Mouse (Mus musculus) ES-E14 (cell line): Measurements from ENCODE around the gene Afg3l1. TPM values are rescaled to one million over a fixed set of nuclear protein-coding genes. Genes with fewer than 3 reads are reported as not detected.
"Not testable (repeated sequence)": the region's sequence is repeated elsewhere in the genome, so short reads cannot be mapped to it uniquely, and the experiment has no call there.

ENCODE experiments used
- DNase-seq: peaks from one replicate; pipeline ENCODE4 v3.0.0-alpha.2; 2013; ENCODE audit warnings: low read depth, low spot score
- H3K27ac ChIP-seq: 2 replicates; pipeline ENCODE4 v1.5.1; 2012; ENCODE audit warnings: low read depth, mild to moderate bottlenecking, low read length, moderate library complexity, mixed read lengths; ENCODE audit not compliant: poor library complexity, insufficient read depth, severe bottlenecking
- H3K36me3 ChIP-seq: 2 replicates; pipeline ENCODE4 v1.6.1; 2012; ENCODE audit warnings: mild to moderate bottlenecking, low read length, moderate library complexity, mixed read lengths; ENCODE audit not compliant: control insufficient read depth, poor library complexity, insufficient read depth, severe bottlenecking
- H3K4me1 ChIP-seq, 2 experiments: fragments of 150-350 bp in 1 of 2; sonication (generic) in 1 of 2; 2 replicates each; pipeline ENCODE4 v1.6.1; 2012; ENCODE audit warnings: low read length in 2 of 2, mild to moderate bottlenecking in 1 of 2, mixed read lengths in 1 of 2; ENCODE audit not compliant: control insufficient read depth in 2 of 2, insufficient read depth in 2 of 2, poor library complexity in 1 of 2
- H3K4me3 ChIP-seq, 2 experiments: fragments of 150-350 bp in 1 of 2; sonication (generic) in 1 of 2; 2 replicates each; pipeline ENCODE4 v1.5.1; 2012; ENCODE audit warnings: low read length in 2 of 2, low read depth in 1 of 2, mild to moderate bottlenecking in 1 of 2, mixed read lengths in 1 of 2; ENCODE audit not compliant: insufficient read depth in 1 of 2, poor library complexity in 1 of 2, severe bottlenecking in 1 of 2
- H3K9ac ChIP-seq: 2 replicates; pipeline ENCODE4 v1.6.1; 2012; ENCODE audit warnings: low read depth, mild to moderate bottlenecking, low read length, mixed read lengths; ENCODE audit not compliant: poor library complexity, insufficient read depth, severe bottlenecking
- H3K9me3 ChIP-seq: fragments of 150-350 bp; sonication (generic); 2 replicates; pipeline ENCODE4 v1.6.1; 2012; ENCODE audit warnings: low read depth, mild to moderate bottlenecking, low read length; ENCODE audit not compliant: control insufficient read depth, insufficient read depth
- CHD2 ChIP-seq: IDR thresholded peaks from 2 replicates; pipeline ENCODE4 v1.6.1; 2014; ENCODE audit warnings: mild to moderate bottlenecking, low read depth, low read length, inconsistent platforms
- HCFC1 ChIP-seq: IDR thresholded peaks from 2 replicates; pipeline ENCODE4 v1.6.1; 2012; ENCODE audit warnings: low read length, inconsistent platforms, borderline replicate concordance; ENCODE audit not compliant: insufficient read depth
- MAFK ChIP-seq: IDR thresholded peaks from 2 replicates; pipeline ENCODE4 v1.6.1; 2014; ENCODE audit warnings: mild to moderate bottlenecking, low read depth, low read length, inconsistent platforms; ENCODE audit not compliant: insufficient read depth
- ZC3H11A ChIP-seq: IDR thresholded peaks from 2 replicates; pipeline ENCODE4 v1.6.1; 2012; ENCODE audit warnings: low read depth, mild to moderate bottlenecking, inconsistent platforms, low read length, borderline replicate concordance
- ZNF384 ChIP-seq: IDR thresholded peaks from 2 replicates; pipeline ENCODE4 v1.6.1; 2012; ENCODE audit warnings: low read depth, low read length, inconsistent platforms
- in situ Hi-C, 2 experiments: fragments of 600-800 bp; cut with MboI; formaldehyde crosslinking; loops; one replicate each; pipeline ENCODE4 v1.15.1; 2025; ENCODE audit warnings: low sequenced_read_pairs in 2 of 2, inconsistent platforms in 1 of 2; ENCODE audit not compliant: unreplicated experiment in 2 of 2
- total RNA-seq: library from RNA; depleted of rRNA; stranded (reverse); fragments of 300-350 nt; gene quantifications from 2 replicates; pipeline ENCODE4 v1.2.3, GENCODE M21; 2012; rRNA removed

Gene Afg3l1
- total RNA-seq, 1 experiment, result 80.0 TPM

DNA sequence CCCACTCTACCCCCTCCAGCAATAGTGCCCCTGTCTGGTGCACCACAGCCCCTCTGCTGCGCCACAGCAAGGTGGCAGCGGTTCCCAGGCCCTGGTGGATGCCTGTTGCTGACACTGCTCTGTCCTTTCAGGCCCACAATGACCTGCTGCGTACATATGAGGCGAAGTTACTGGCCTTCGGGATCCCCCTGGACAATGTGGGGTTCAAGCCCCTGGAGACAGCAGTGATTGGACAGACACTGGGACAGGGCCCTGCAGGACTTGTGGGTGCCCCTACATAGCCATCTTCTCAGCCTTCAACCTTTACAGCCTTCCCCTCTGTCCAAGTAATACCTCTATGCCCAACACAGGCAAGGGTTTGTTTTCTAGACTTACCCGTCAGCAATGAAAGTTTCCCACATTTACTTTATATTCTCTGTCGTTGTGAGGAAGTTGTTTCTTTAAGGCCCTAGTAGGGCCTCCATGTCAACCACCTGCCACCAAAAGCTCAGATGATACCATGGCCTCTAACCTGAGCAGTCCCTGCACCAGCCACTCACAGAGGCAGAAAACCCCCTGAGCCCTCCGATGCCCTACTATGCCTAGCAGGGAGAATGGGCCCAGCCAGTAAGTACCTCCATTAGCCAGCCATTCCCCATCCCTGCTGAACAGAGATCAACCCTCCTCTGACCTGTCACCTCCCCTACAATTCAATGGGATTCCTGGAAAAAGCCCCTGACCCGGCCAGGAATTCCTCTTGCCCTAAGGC, 58.7 kb downstream of the Afg3l1 start:
- Histone ChIP-seq H3K4me3 (no peak overlapping the region), H3K9me3 (no peaks in the 10 kb centered on the region), H3K4me1 (peaks cover 2 to 3% of the 10 kb centered on the region in 2 experiments; a peak in 2 of 4 replicates), H3K27ac (no peak overlapping the region), H3K9ac (no peak overlapping the region), H3K36me3 (peaks cover 14% of the 10 kb centered on the region; the same call in 1 of the 2 replicates)
- in situ Hi-C loops, result no loop called here
- TF ChIP-seq MAFK (no peak), CHD2 (no peak), HCFC1 (no peak), ZNF384 (no peak), ZC3H11A (no peak)
- no peak for DNase-seq

GRCm38 (mm10) chr8:123536990-123537380, 59.3 kb downstream of the Afg3l1 start:
- H3K9ac ChIP-seq, result no peak overlapping the region
- H3K27ac ChIP-seq, result no peak overlapping the region
- in situ Hi-C loops, result no loop called here
- peaks cover 12% of the 10 kb centered on the region; the same call in 1 of the 2 replicates for H3K36me3 ChIP-seq
- no peak overlapping the region for H3K4me3 ChIP-seq
- H3K9me3 ChIP-seq, result no peaks in the 10 kb centered on the region
- H3K4me1 ChIP-seq, result peaks cover 2 to 3% of the 10 kb centered on the region in 2 experiments; a peak in 2 of 4 replicates
- TF ChIP-seq ZC3H11A (no peak), HCFC1 (no peak), CHD2 (no peak), MAFK (no peak), ZNF384 (no peak)
- DNase-seq, result no peak

GRCm38 (mm10) chr8:123537641-123538040, 59.9 kb downstream of the Afg3l1 start:
- H3K9me3 ChIP-seq, H3K27ac ChIP-seq, DNase-seq, H3K4me1 ChIP-seq, H3K9ac ChIP-seq, H3K4me3 ChIP-seq, in situ Hi-C loops: not testable (repeated sequence)
- peaks cover 12% of the 10 kb centered on the region; the same call in 1 of the 2 replicates for H3K36me3 ChIP-seq

Other genes with a start within 250 kb of the Afg3l1 start
- 1.2 and 1.7 TPM in 2 replicates for gene Spata2l, start 241.7 kb upstream of the Afg3l1 start, total RNA-seq
- 14.8 and 19.1 TPM in 2 replicates for gene Zfp276, start 223.7 kb upstream of the Afg3l1 start, total RNA-seq
- 10.8 and 15.4 TPM in 2 replicates for gene Vps9d1, start 223.6 kb upstream of the Afg3l1 start, total RNA-seq
- 31.7 and 52.6 TPM in 2 replicates for gene Fanca, start 159.3 kb upstream of the Afg3l1 start, total RNA-seq
- 8.8 and 13.6 TPM in 2 replicates for gene Spire2, start 145.2 kb upstream of the Afg3l1 start, total RNA-seq
- gene Tcf25, start 104.2 kb upstream of the Afg3l1 start, total RNA-seq, result 87.2 and 114 TPM in 2 replicates
- 0.27 and 0.42 TPM in 2 replicates for gene Mc1r, start 70.8 kb upstream of the Afg3l1 start, total RNA-seq
- gene Tubb3, start 66.5 kb upstream of the Afg3l1 start, total RNA-seq, result 69.1 and 117 TPM in 2 replicates
- 34.3 and 42.5 TPM in 2 replicates for gene Def8, start 54.4 kb upstream of the Afg3l1 start, total RNA-seq
- gene Dbndd1, start 37.6 kb downstream of the Afg3l1 start, total RNA-seq, result 1.4 and 1.6 TPM in 2 replicates
- 16.2 and 25.3 TPM in 2 replicates for gene Gas8, start 40.9 kb downstream of the Afg3l1 start, total RNA-seq
- 8.8 and 12.7 TPM in 2 replicates for gene Rhou, start 176.0 kb downstream of the Afg3l1 start, total RNA-seq